Mouse (Mus musculus): Measurements from ENCODE around the gene Hoxa5.
A peak's percentile ranks its signal among the peaks of the same experiment; 100 is the strongest.

Hoxa5 gene

GRCm38 (mm10) chr6:52164626-52165440 lies 39.6 kb downstream of the Hoxa5 start, which contains the start of gene Hoxa2:
TSS of gene Hoxa2 (minus strand) at chr6:52164831.
- DNase-seq (ENCODE audit: low spot score) = peak; percentile 41

- peak; percentile 43 for DNase-seq (ENCODE audit: low spot score)
Measured at GRCm38 (mm10) chr6:52164051-52164625, 40.2 kb downstream of the Hoxa5 start.

GRCm38 (mm10) chr6:52163366-52164031 lies 40.9 kb downstream of the Hoxa5 start:
- DNase-seq (ENCODE audit: low spot score) = peak; percentile 42

- no peak for DNase-seq (ENCODE audit: low spot score)
Measured at GRCm38 (mm10) chr6:52162611-52163365, 41.6 kb downstream of the Hoxa5 start.

GRCm38 (mm10) chr6:52162093-52162380 lies 42.4 kb downstream of the Hoxa5 start:
- DNase-seq (ENCODE audit: low spot score) = no peak

GRCm38 (mm10) chr6:52161336-52162092 lies 42.9 kb downstream of the Hoxa5 start:
- no peak for DNase-seq (ENCODE audit: low spot score)

- peak; percentile 55 for DNase-seq (ENCODE audit: low spot score)
Measured at GRCm38 (mm10) chr6:52160511-52161335, 43.7 kb downstream of the Hoxa5 start.

GRCm38 (mm10) chr6:52159979-52160378 lies 44.4 kb downstream of the Hoxa5 start:
- no peak for DNase-seq (ENCODE audit: low spot score)

- peak; percentile 53 for DNase-seq (ENCODE audit: low spot score)
Measured at GRCm38 (mm10) chr6:52159164-52159761, 45.1 kb downstream of the Hoxa5 start.

GRCm38 (mm10) chr6:52158276-52159051 lies 45.9 kb downstream of the Hoxa5 start, which contains the start of gene Hoxa1:
TSS of gene Hoxa1 (minus strand) at chr6:52158317.
- DNase-seq (ENCODE audit: low spot score) = peak; percentile 76

GRCm38 (mm10) chr6:52157466-52158275 lies 46.7 kb downstream of the Hoxa5 start:
- DNase-seq (ENCODE audit: low spot score) = no peak

- no peak for DNase-seq (ENCODE audit: low spot score)
Measured at GRCm38 (mm10) chr6:52156551-52157200, 47.7 kb downstream of the Hoxa5 start.

- no peak for DNase-seq (ENCODE audit: low spot score)
Measured at GRCm38 (mm10) chr6:52155471-52155870, 48.9 kb downstream of the Hoxa5 start.

- DNase-seq (ENCODE audit: low spot score) = no peak
Measured at GRCm38 (mm10) chr6:52154044-52154443, 50.3 kb downstream of the Hoxa5 start.

GRCm38 (mm10) chr6:52153270-52153669 lies 51.1 kb downstream of the Hoxa5 start:
- DNase-seq (ENCODE audit: low spot score) = no peak

- no peak for DNase-seq (ENCODE audit: low spot score)
Measured at GRCm38 (mm10) chr6:52152226-52153193, 51.9 kb downstream of the Hoxa5 start.
